Mouse (Mus musculus) frontal cortex, adult (tissue): Measurements from ENCODE around the gene Psmd13.
A peak's percentile ranks its signal among the peaks of the same experiment; 100 is the strongest.
"Not testable (repeated sequence)": the region's sequence is repeated elsewhere in the genome, so short reads cannot be mapped to it uniquely, and the experiment has no call there.

Experiments
- ATAC-seq: cut with Nextera tagmentation; 2 replicates; pipeline ENCODE4 v1.9.2; 2017; ENCODE audit warnings: mild to moderate bottlenecking, moderate library complexity, mixed read lengths; ENCODE audit not compliant: low TSS enrichment

Psmd13 gene

DNA sequence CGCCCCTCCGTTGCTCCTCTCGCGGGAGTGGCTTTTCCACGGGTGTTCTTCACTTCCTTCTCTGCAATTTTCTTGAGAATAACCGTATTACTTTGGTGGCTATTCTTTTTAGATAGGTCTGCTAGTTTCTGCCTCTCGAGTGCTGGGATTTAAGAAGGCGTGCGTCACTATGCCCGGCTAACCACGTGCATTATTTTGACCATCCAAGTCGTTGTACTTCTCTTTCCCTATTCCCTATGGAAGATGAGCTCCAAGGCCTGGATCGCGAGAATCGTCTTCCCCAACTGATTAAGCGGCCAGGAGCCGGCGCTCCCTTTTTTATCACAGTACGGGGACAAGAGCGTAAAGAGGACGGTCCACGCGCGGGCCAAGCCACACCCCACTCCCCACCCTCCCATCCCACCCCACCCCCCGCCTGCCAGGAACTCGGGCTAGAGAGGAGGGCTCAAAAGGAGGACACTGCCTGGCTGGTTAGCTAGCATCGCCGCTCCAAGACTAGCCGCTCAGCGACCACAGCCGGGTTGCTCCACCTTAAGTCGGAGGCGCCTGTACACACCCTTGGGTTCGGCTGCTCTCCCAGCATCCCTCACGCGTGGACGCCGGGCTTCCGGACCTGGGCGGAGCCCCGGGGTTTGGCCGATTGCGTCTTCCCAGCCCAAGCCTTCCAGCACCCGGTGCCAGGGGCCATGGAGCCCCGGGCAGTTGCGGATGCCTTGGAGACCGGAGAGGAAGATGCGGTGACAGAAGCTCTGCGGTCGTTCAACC lies 24.8 kb upstream of the Psmd13 start, which contains the start of gene Ric8a:
Gene Ric8a, plus strand, starts transcription at position 173 of the 765 bp plus-strand sequence.
- ATAC-seq, result peak; percentile 62

- ATAC-seq, result peak; percentile 12
These were observed 23.9 kb upstream of the Psmd13 start, which contains the start of gene Bet1l for GRCm38 (mm10) chr7:140857550-140858505. TSS of gene Bet1l (minus strand) at chr7:140857577.

DNA sequence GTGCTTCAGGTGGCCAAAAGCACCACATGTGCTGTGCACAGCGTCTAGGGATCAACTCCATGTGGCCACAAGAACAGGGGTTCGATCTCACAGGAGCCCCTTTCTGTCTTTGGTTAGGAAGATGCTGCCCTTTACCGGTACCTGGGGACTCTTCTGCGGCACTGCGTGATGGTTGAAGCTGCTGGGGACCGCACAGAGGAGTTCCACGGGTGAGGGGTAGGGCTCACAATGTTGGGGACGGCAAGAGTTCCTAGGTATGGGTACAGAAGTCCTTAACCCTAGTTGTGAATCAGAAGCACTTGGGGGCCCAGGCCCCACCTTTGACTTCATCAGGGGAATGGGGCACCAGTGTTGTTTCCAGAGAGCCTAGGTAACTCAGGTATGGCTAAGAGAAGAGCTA lies 23.0 kb upstream of the Psmd13 start:
- no peak for ATAC-seq

GRCm38 (mm10) chr7:140859997-140860396 lies 21.8 kb upstream of the Psmd13 start:
- ATAC-seq, result no peak

- no peak for ATAC-seq
These were observed 21.0 kb upstream of the Psmd13 start for GRCm38 (mm10) chr7:140860728-140861127.

DNA sequence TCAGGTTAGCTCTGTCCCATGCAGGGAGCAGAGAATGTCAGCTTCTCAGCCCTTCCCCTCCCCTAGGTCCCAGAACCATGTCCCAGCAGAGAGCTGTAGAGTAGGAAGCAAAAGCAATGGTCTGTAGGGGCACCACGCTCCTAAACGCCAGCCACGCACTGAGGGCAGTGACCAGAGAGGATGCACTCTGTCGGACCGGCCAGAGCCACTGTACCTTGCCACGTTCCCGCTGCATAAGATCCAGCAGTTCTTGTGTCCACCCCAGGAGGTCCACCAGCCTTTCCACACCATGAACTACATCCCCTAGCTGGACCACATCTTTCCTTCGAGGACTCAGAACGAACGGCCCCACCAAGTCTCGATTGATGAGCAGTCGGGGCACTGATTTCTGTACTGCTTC lies 17.0 kb upstream of the Psmd13 start:
- ATAC-seq, result no peak

- ATAC-seq, result no peak
These were observed 7.5 kb upstream of the Psmd13 start for GRCm38 (mm10) chr7:140874224-140874623.

GRCm38 (mm10) chr7:140877364-140877763 lies 4.4 kb upstream of the Psmd13 start:
- ATAC-seq, result no peak

- no peak for ATAC-seq
These were observed 2.4 kb upstream of the Psmd13 start for GRCm38 (mm10) chr7:140879355-140879754.

- no peak for ATAC-seq
These were observed 1.3 kb upstream of the Psmd13 start for GRCm38 (mm10) chr7:140880419-140880818.

DNA sequence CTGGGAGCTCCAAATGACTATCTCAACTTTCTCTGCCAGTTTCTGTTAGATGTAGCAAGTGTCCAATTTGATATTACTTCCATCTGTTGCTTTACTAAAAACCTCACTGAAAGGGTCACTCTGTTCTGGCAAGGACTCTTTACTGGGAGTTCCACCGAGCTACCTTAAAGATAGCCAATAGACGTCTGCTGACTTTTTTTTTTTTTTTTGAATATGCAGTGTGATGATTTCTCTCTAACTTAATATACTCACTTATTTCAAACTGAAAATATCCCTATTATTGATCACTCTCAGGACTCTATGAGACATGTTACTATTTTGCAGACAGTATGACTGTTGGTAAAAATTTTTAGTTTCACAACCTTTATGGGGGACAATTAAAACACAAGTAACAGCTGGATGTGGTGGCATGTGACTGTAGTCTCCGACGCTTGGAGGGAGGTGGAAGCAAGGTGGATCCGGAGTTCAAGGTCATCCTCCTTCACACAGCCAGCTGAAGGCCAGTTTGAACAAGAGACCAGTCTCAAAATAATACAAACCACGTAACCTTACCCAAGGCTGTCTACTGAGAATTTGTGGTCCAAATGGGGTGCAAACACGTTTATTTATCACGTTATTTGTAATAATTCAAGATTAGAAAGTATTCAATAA lies 778 bp upstream of the Psmd13 start:
- no peak for ATAC-seq

- no peak; the same call in 1 of the 2 replicates for ATAC-seq
These were observed 668 bp downstream of the Psmd13 start for GRCm38 (mm10) chr7:140882469-140882803.

GRCm38 (mm10) chr7:140890636-140891035 lies 8.9 kb downstream of the Psmd13 start:
- ATAC-seq, result not testable (repeated sequence)

DNA sequence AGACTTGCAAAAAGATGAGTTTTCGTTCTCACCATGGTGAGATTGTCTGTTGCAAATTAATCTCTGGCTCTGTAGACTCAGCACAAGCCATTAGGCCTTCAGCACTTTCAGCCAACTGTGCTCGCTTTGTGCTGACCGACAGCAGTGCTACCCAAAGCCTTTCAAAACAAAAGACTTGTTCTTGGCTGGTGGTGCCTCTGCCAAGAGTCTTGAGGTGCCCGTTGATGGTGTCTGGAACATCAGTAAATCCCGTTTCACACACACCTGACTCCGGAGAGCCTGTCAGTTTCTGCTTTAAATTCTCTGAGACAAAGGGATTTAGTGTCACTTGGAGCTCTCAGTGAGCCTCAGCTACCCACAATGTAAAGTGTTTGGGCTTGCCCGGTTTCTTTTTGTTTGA lies 12.3 kb downstream of the Psmd13 start:
- no peak for ATAC-seq

- no peak for ATAC-seq
These were observed 12.8 kb downstream of the Psmd13 start for GRCm38 (mm10) chr7:140894611-140895010.

- no peak for ATAC-seq
These were observed 16.1 kb downstream of the Psmd13 start for GRCm38 (mm10) chr7:140897863-140898262.

DNA sequence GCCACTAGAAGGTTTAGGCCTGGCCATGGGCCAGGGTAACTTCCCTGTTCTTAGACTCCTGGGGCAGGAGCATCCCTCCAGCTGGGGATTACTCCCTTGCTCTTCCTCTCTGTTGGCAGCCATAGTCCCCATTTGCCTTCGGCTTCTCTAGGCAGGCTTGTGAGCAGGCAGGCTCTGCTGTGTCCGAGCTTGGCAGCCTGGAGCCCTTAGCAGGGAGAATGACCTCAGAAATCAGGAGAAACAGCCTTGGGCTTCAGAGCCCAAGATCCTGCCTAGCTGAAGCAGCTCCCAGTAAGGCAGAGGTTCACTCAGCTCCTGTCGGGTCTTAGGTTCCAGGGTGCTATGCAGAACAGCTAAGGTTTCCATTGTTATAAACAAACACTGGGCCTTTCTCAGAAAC lies 17.4 kb downstream of the Psmd13 start:
- no peak for ATAC-seq

DNA sequence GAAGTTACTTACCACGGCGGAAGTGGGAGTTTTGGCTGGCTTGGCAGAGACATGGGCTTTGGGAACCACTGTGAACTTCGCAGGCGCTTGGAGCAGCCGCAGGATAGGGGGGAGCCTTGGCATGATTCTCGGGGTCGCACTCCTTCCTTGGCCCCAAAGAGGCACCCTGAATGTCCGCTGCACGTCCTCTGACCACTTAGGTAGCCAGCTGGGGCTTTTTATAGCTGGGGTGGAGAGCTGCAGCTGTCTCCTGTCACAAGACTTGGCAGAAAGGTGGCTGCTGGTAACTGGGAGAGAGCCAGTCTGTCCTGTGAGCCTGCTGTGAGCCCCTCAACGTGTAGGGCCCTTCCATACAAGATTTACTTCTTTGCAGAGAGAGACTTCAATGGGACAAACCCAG lies 18.5 kb downstream of the Psmd13 start, which contains the start of gene Cox8b:
Gene Cox8b, minus strand, starts transcription at position 227 of the 400 bp plus-strand sequence.
- ATAC-seq, result no peak

DNA sequence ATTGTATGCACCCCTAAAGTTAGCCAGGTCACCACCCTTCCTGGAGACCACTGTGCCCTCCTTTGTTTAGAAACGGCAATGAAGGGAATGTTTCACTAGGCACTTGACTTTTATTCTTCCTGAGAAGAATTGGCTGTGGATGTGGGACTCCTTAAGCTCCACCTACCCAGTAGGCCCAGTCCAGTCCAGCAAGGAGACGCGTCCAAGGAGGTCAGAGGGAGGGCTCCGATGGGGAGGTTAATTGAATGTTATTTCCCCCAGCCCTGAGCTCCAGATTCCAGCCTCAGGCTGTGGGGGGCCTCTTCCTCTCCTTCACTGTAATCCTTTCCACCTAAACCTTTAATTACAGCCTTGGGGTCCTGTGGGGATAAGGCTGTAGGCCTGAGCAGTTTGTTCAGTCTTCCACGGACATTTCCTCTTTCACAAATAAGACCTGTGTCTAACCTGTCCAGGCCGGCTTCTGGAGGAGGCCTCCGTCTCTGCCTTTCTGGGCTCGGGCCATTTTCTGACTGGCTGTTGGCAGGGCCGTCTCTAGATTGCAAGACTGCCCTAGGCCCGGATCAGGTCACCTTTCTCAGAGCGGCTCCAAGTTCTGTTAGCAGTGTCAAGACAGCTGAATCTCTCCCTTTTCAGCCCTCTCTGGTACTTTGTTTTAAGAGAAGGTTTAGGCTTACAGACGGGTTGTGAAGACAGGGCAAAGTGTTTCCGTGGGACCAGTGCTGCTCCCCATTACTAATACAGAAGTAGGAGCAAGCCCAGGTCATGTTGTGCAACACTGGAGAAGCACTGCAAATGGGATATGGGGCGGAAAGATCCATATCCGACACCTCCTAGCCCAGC lies 20.5 kb downstream of the Psmd13 start:
- ATAC-seq, result no peak

GRCm38 (mm10) chr7:140903212-140903611 lies 21.4 kb downstream of the Psmd13 start:
- no peak for ATAC-seq

DNA sequence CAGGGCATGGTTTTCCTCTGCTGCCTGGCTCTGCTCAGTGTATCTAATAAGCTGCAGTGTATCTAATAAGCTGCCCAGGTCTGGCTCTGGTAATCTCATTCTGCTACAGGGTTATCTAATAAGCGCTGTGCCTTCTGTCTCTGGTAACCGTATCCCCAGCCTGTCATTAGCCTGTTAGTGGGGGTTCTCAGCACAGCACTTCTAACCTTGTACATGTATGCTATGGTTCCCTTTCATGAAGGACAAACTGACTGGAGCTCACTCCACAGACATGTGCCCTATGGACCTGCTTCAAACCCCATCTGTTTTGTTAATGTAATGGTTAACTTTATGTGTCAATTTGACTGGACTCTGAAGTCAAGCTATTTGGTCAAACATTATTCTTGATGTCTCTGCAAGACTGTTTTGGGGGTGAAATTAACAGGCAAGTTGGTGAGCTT lies 23.9 kb downstream of the Psmd13 start:
- ATAC-seq, result no peak
